Mouse (Mus musculus) cerebellum, postnatal 4 days (tissue): Measurements from ENCODE around the gene Ceacam5.

ENCODE experiments used
- DNase-seq, 2 experiments: peaks; one replicate each; pipeline ENCODE4 v3.0.0; 2022; ENCODE audit warnings: low spot score in 2 of 2, mixed read lengths in 1 of 2

Gene Ceacam5

GRCm38 (mm10) chr7:17712938-17713337, at the start of gene Ceacam5:
Ceacam5 (plus strand) TSS chr7:17713238.
- DNase-seq, result no peak
